Mouse (Mus musculus): ENCODE measurements around the gene Tor3a. TPM values are rescaled to one million over a fixed set of nuclear protein-coding genes. Genes with fewer than 3 reads are reported as not detected.

Tor3a gene
- polyA plus RNA-seq, 1 experiment = 47.2 TPM

DNA sequence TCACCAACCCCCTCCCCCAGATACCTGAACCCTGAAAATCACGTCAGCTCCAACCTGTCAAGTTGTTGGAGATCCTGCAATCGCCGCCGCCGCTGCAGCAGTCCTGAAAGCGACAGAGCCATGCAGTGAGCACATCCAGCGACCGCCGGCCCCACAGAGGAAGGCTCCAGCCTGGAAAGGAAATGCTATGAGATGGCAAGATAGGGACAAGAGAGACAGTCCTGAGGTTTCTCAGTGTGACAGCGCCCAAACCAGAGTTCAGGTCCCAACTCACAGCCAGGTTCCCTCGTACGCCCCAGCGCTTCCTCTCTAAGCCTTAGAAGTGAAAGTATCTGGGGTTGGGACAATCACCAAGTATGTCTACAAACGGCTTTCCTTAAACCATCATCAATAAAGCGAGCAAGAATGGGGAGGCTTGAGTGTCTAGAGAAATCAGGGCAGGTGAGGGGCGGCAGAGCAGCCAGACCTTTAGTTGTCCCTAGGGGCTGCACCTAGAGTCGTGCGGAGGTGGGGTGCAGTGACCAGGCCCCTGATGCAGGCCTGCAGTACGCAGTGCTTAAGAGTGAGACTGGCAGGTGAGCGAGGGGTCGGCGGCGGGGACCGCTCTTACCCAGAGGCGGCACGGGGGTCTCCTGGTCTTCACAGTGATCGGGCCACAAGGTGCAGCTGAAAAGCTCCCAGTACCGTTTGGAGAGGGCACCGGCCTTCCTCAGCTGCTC is 521 bp downstream of the Tor3a start:
- Histone ChIP-seq H3K4me3 (ENCODE audit: control insufficient read depth, insufficient read depth, low read length) (peak overlapping the region; percentile 95), H3K27me3 (ENCODE audit: control insufficient read depth, insufficient read depth, low read length) (no peaks in the 10 kb centered on the region), H3K27ac (ENCODE audit: control insufficient read depth, insufficient read depth, low read length) (peak overlapping the region; percentile 3; the same call in 1 of the 2 replicates), H3K36me3 (ENCODE audit: control insufficient read depth, insufficient read depth, low read length) (no peaks in the 10 kb centered on the region), H3K4me1 (replicated peaks; ENCODE audit: control insufficient read depth, insufficient read depth, low read length) (peaks cover 20% of the 10 kb centered on the region)
- no peak for TF ChIP-seq POLR2A (IDR thresholded peaks at IDR 0.05; ENCODE audit: control insufficient read depth, extremely low read depth, insufficient read depth, low read length, poor library complexity)
- no peak for TF ChIP-seq CTCF (IDR thresholded peaks at IDR 0.05; ENCODE audit: borderline replicate concordance, control insufficient read depth, extremely low read depth, insufficient read depth, low read length, poor library complexity)
- peak; percentile 43 for DNase-seq
- 1% methylated on average over 29 of the region's 29 CpGs for WGBS

DNA sequence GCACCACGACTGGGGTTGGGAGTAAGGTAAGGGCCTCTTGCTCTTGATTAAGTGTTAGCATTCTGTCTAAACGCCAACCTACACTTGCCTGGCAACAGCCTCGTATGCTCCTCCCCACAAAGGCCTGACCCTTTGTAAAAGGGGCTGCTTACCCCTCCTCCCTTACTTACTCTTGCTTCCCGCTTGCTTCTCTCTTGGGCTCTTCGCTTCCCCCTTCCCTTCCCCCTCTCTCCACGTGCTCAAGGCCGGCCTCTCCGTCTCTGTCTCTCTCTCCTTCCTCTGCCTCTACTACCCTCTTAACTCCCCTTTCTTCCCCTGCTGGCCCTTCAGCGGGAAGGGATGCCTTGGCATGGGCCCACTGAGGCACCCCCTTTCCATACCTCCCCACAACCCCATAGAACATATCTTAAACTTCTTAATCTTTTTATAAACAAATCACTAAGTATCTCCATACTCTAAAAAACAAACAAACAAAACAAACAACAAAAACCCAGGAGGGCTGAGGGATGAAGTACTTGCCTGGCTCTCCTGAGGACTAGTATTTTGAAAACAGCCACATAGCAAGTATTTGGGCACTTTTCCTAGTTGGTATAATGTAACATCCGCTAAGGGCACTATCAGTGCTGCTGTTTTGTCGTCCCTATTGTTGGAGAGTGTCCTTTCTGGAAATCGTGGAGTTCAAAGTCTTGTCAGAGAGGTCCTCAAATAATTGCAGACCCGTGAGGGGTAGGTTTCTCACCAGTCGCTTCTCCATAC is 1.3 kb downstream of the Tor3a start:
- no peak overlapping the region for H3K27ac ChIP-seq (ENCODE audit: control insufficient read depth, insufficient read depth, low read length)
- no peaks in the 10 kb centered on the region for H3K27me3 ChIP-seq (ENCODE audit: control insufficient read depth, insufficient read depth, low read length)
- peaks cover 23% of the 10 kb centered on the region for H3K4me1 ChIP-seq (replicated peaks; ENCODE audit: control insufficient read depth, insufficient read depth, low read length)
- WGBS = 15% methylated on average over 14 of the region's 14 CpGs
- DNase-seq = peak; percentile 54
- TF ChIP-seq POLR2A (IDR thresholded peaks at IDR 0.05; ENCODE audit: control insufficient read depth, extremely low read depth, insufficient read depth, low read length, poor library complexity) (no peak), CTCF (IDR thresholded peaks at IDR 0.05; ENCODE audit: borderline replicate concordance, control insufficient read depth, extremely low read depth, insufficient read depth, low read length, poor library complexity) (no peak)
- peak overlapping the region; percentile 95 for H3K4me3 ChIP-seq (ENCODE audit: control insufficient read depth, insufficient read depth, low read length)
- H3K36me3 ChIP-seq (ENCODE audit: control insufficient read depth, insufficient read depth, low read length) = no peaks in the 10 kb centered on the region

DNA sequence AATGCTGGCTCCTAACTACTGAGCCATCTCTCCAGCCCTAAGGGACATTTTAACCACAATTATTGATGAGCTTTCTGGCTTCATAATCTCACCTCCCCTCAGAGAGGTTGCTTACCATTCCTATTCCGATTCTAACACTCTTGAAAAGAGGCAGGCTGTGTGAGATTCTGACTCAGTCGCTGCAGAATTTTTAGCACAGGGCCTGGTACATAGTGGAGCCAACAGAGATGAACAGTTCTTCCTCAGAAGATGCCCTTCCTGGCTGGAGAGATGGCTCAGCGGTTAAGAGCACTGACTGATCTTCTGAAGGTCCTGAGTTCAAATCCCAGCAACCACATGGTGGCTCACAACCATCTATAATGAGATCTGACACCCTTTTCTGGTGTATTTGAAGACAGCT is 2.2 kb downstream of the Tor3a start:
- H3K36me3 ChIP-seq (ENCODE audit: control insufficient read depth, insufficient read depth, low read length) = no peaks in the 10 kb centered on the region
- peaks cover 29% of the 10 kb centered on the region for H3K4me1 ChIP-seq (replicated peaks; ENCODE audit: control insufficient read depth, insufficient read depth, low read length)

DNA sequence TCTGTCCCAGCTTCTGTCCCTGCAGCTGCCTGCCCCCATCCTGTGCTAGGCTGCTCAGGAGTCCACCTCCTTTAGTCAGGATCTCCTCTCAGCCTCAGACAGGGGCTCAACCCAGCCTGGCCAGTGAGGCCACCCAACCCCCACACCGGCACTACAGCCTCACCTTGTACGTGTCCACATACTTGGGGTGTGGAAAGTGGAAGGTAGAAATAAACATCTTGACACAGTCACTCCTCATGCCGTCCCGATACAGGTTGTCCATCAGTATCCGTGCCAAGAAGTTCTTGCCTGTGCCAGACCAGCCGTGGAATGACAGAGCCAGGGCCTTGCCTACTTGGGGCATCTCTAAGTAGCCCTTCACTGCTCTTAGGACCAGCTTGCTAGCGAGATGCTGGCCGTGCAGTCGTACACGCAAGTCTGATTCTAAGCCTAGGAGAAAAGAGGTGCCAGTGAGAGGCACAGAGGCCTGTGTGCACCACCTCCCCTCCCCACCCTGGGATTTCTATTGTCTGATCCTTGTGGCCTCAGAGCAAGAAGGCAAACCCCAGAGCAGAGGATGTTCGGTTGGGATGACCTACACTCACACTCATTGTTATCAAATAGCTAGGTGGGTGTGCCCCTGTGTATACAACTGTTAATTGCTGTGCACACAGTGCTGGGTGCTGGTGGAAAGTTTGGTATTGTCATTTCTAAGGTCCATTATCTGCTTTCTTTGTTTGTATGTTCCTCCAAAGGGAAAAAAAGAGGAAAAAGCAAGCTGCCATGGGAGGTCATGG is 4.8 kb downstream of the Tor3a start:
- WGBS = 92% methylated on average over 11 of the region's 11 CpGs
- Histone ChIP-seq H3K27ac (ENCODE audit: control insufficient read depth, insufficient read depth, low read length) (no peak overlapping the region), H3K36me3 (ENCODE audit: control insufficient read depth, insufficient read depth, low read length) (no peaks in the 10 kb centered on the region), H3K4me3 (ENCODE audit: control insufficient read depth, insufficient read depth, low read length) (no peak overlapping the region), H3K4me1 (replicated peaks; ENCODE audit: control insufficient read depth, insufficient read depth, low read length) (peaks cover 27% of the 10 kb centered on the region), H3K27me3 (ENCODE audit: control insufficient read depth, insufficient read depth, low read length) (no peaks in the 10 kb centered on the region)
- no peak for DNase-seq
- TF ChIP-seq POLR2A (IDR thresholded peaks at IDR 0.05; ENCODE audit: control insufficient read depth, extremely low read depth, insufficient read depth, low read length, poor library complexity) (no peak), CTCF (IDR thresholded peaks at IDR 0.05; ENCODE audit: borderline replicate concordance, control insufficient read depth, extremely low read depth, insufficient read depth, low read length, poor library complexity) (no peak)

More for the DNA sequence above, 2.2 kb downstream of the Tor3a start:
- Histone ChIP-seq H3K4me3 (ENCODE audit: control insufficient read depth, insufficient read depth, low read length) (no peak overlapping the region), H3K27ac (ENCODE audit: control insufficient read depth, insufficient read depth, low read length) (no peak overlapping the region), H3K27me3 (ENCODE audit: control insufficient read depth, insufficient read depth, low read length) (no peaks in the 10 kb centered on the region)
- 97% methylated on average over 3 of the region's 3 CpGs for WGBS
- TF ChIP-seq CTCF (IDR thresholded peaks at IDR 0.05; ENCODE audit: borderline replicate concordance, control insufficient read depth, extremely low read depth, insufficient read depth, low read length, poor library complexity) (no peak), POLR2A (IDR thresholded peaks at IDR 0.05; ENCODE audit: control insufficient read depth, extremely low read depth, insufficient read depth, low read length, poor library complexity) (no peak)
- DNase-seq = no peak

DNA sequence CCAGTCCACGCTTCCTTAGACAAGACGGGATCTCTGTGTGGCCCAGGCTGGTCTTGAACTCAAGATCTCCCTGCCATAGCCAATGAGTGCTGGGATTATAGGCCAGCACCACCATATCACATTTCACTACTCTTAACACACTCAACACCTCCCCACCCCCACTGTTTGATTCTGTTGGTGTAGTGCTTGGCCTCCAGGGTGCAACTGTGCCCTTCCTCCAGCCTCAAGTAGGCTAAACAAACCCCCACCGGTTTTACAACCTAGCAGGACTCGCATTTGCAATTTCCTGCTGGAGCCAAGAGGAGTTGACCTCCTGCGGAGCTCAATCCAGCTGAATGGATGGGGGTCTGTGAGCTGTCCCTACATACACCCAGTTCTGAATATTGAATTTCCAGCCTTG is 5.6 kb downstream of the Tor3a start:
- no peak overlapping the region for H3K27ac ChIP-seq (ENCODE audit: control insufficient read depth, insufficient read depth, low read length)
- H3K36me3 ChIP-seq (ENCODE audit: control insufficient read depth, insufficient read depth, low read length) = no peaks in the 10 kb centered on the region
- no peak overlapping the region for H3K4me3 ChIP-seq (ENCODE audit: control insufficient read depth, insufficient read depth, low read length)
- no peak for DNase-seq
- H3K4me1 ChIP-seq (replicated peaks; ENCODE audit: control insufficient read depth, insufficient read depth, low read length) = peaks cover 27% of the 10 kb centered on the region
- no peaks in the 10 kb centered on the region for H3K27me3 ChIP-seq (ENCODE audit: control insufficient read depth, insufficient read depth, low read length)
- no peak for TF ChIP-seq CTCF (IDR thresholded peaks at IDR 0.05; ENCODE audit: borderline replicate concordance, control insufficient read depth, extremely low read depth, insufficient read depth, low read length, poor library complexity)
- no peak for TF ChIP-seq POLR2A (IDR thresholded peaks at IDR 0.05; ENCODE audit: control insufficient read depth, extremely low read depth, insufficient read depth, low read length, poor library complexity)
- 91% methylated on average over 5 of the region's 5 CpGs for WGBS
